In genomic region chr1:137218611-137219010, GRCm38 (mm10) we compare ENCODE assay signal across 16 mouse cellular contexts.
DNase-seq lines count a peak whose midpoint lies in the region; ATAC-seq lines count a peak whose summit lies in the region.
"Had no signal": no experiment of that assay in that cellular context is flagged by ENCODE, and none has a peak within 500 bp of the region (broad histone marks: within the 10 kb centered on the region; RNA-seq: fewer than 3 reads in every experiment).

No protein-coding gene starts in this region.

- peak; percentile 81 to 86 for ATAC-seq in hematopoietic stem cell, adult 5-6 weeks (replicated peaks in 1 of 2; ENCODE audit: insufficient read depth in 1 of 2, low FRiP score in 2 of 2, low TSS enrichment in 1 of 2, low read depth in 1 of 2, poor library complexity in 2 of 2, severe bottlenecking in 2 of 2)
- peak; percentile 56 for ATAC-seq in megakaryocyte, adult 5-6 weeks (ENCODE audit: poor library complexity, severe bottlenecking)
- ATAC-seq: hindbrain, embryonic 16.5 days had no signal

- DNase-seq in CD4-positive helper T cell, adult 2 months (ENCODE audit: low read depth, low spot score): peak; percentile 7
- peak; percentile 9 for DNase-seq in CD4-positive, CD25-positive, alpha-beta regulatory T cell, adult 2 months (ENCODE audit: low read depth, low spot score)
- DNase-seq in cerebellum, adult 18-20 months: no peak
- no peak for DNase-seq in lung, postnatal 10 days
- no peak for DNase-seq in embryo, embryonic 10.5 days (ENCODE audit: low spot score)
- DNase-seq: adrenal gland, postnatal 36 days; cerebellum, adult 2 months; cerebellum, postnatal 36 days; gastrocnemius, postnatal 10 days; heart, adult 2 months; heart, postnatal 4 days; kidney, adult 18-20 months; lung, postnatal 14 days had no signal

Comparison
In these comparisons a context has a peak if more than half of its experiments do, and no peak if none do; other contexts are left out.
1. DNase-seq: peak in CD4-positive helper T cell, adult 2 months (single experiment) and CD4-positive, CD25-positive, alpha-beta regulatory T cell, adult 2 months (single experiment); none in cerebellum, adult 18-20 months (0 of 2), lung, postnatal 10 days (single experiment) and embryo, embryonic 10.5 days (single experiment).